Mouse (Mus musculus) CD4-positive, CD25-positive, alpha-beta regulatory T cell, adult 2 months (primary cell): ENCODE results near the gene Oaz2.
"Not testable (repeated sequence)": the region's sequence is repeated elsewhere in the genome, so short reads cannot be mapped to it uniquely, and the experiment has no call there.

Source experiments
- DNase-seq: peaks from one replicate; pipeline ENCODE4 v3.0.0-alpha.2; 2012; ENCODE audit warnings: low read depth, low spot score

Oaz2 gene

GRCm38 (mm10) chr9:65651957-65652356 is 15.8 kb upstream of the Oaz2 start:
- DNase-seq: peak; percentile 10

- DNase-seq: no peak
Observed at GRCm38 (mm10) chr9:65653741-65654140, 14.1 kb upstream of the Oaz2 start.

- no peak for DNase-seq
Observed at GRCm38 (mm10) chr9:65654700-65655237, 13.0 kb upstream of the Oaz2 start.

- no peak for DNase-seq
Observed at GRCm38 (mm10) chr9:65655540-65655939, 12.3 kb upstream of the Oaz2 start.

- DNase-seq: no peak
Observed at GRCm38 (mm10) chr9:65657218-65657617, 10.6 kb upstream of the Oaz2 start.

- no peak for DNase-seq
Observed at GRCm38 (mm10) chr9:65661029-65661428, 6.8 kb upstream of the Oaz2 start.

- DNase-seq: no peak
Observed at GRCm38 (mm10) chr9:65661493-65661892, 6.3 kb upstream of the Oaz2 start.

- peak; percentile 74 for DNase-seq
Observed at GRCm38 (mm10) chr9:65664163-65664562, 3.6 kb upstream of the Oaz2 start.

GRCm38 (mm10) chr9:65666042-65666441 is 1.8 kb upstream of the Oaz2 start:
- peak; percentile 74 for DNase-seq

- DNase-seq: no peak
Observed at GRCm38 (mm10) chr9:65671431-65671931, 3.7 kb downstream of the Oaz2 start.

GRCm38 (mm10) chr9:65672996-65673395 is 5.2 kb downstream of the Oaz2 start:
- DNase-seq: no peak

GRCm38 (mm10) chr9:65675461-65676357 is 7.9 kb downstream of the Oaz2 start:
- no peak for DNase-seq

GRCm38 (mm10) chr9:65676358-65677118 is 8.7 kb downstream of the Oaz2 start:
- peak; percentile 96 for DNase-seq

- DNase-seq: no peak
Observed at GRCm38 (mm10) chr9:65677119-65677462, 9.3 kb downstream of the Oaz2 start.

- DNase-seq: no peak
Observed at GRCm38 (mm10) chr9:65679181-65679761, 11.5 kb downstream of the Oaz2 start.

- peak; percentile 36 for DNase-seq
Observed at GRCm38 (mm10) chr9:65680938-65681633, 13.3 kb downstream of the Oaz2 start.

GRCm38 (mm10) chr9:65681634-65681940 is 13.8 kb downstream of the Oaz2 start:
- no peak for DNase-seq

GRCm38 (mm10) chr9:65682183-65682582 is 14.4 kb downstream of the Oaz2 start:
- DNase-seq: no peak

GRCm38 (mm10) chr9:65682994-65683393 is 15.2 kb downstream of the Oaz2 start:
- DNase-seq: peak; percentile 54

GRCm38 (mm10) chr9:65684704-65685103 is 16.9 kb downstream of the Oaz2 start:
- no peak for DNase-seq

- DNase-seq: not testable (repeated sequence)
Observed at GRCm38 (mm10) chr9:65689869-65690268, 22.1 kb downstream of the Oaz2 start.
